Comparison of ENCODE assay signal across 17 mouse cellular contexts in genomic region chr10:125899504-125899903, GRCm38 (mm10).
"Had no signal": no experiment of that assay in that cellular context is flagged by ENCODE, and none has a peak within 500 bp of the region (broad histone marks: within the 10 kb centered on the region; RNA-seq: fewer than 3 reads in every experiment).

No protein-coding gene starts in this region.

- H3K4me2 ChIP-seq: lung, embryonic 14.5 days; midbrain, embryonic 12.5 days; neural tube, embryonic 13.5 days; neural tube, embryonic 15.5 days had no signal

- H3K27ac ChIP-seq: midbrain, embryonic 10.5 days; midbrain, embryonic 12.5 days; neural tube, embryonic 13.5 days; neural tube, embryonic 15.5 days had no signal

- H3K4me1 ChIP-seq: midbrain, embryonic 12.5 days; neural tube, embryonic 15.5 days had no signal

- DNase-seq: lung, adult 18-20 months; lung, embryonic 14.5 days; lung, postnatal 10 days; lung, postnatal 4 days; midbrain, embryonic 14.5 days; right cerebral cortex, adult 18-20 months; right cerebral cortex, postnatal 25 days; right cerebral cortex, postnatal 4 days; spleen, adult 18-20 months; thymus, adult 2 months; thymus, postnatal 36 days had no signal

- H3K9ac ChIP-seq: lung, embryonic 14.5 days; midbrain, embryonic 12.5 days; neural tube, embryonic 13.5 days; neural tube, embryonic 15.5 days had no signal

- H3K4me3 ChIP-seq: midbrain, embryonic 10.5 days; midbrain, embryonic 12.5 days; myocyte; neural tube, embryonic 13.5 days; neural tube, embryonic 15.5 days had no signal

- ATAC-seq: midbrain, embryonic 16.5 days had no signal

- H3K9me3 ChIP-seq: midbrain, embryonic 10.5 days; midbrain, embryonic 12.5 days; neural tube, embryonic 13.5 days; neural tube, embryonic 15.5 days had no signal

- H3K36me3 ChIP-seq: midbrain, embryonic 10.5 days; midbrain, embryonic 12.5 days; neural tube, embryonic 13.5 days; neural tube, embryonic 15.5 days had no signal
